Mouse (Mus musculus) gastrocnemius, adult 18-20 months (tissue): ENCODE results near the gene Hap1. TPM values are rescaled to one million over a fixed set of nuclear protein-coding genes. Genes with fewer than 3 reads are reported as not detected.
"Not testable (repeated sequence)": the region's sequence is repeated elsewhere in the genome, so short reads cannot be mapped to it uniquely, and the experiment has no call there.

Experiments used
- DNase-seq: peaks from one replicate; pipeline ENCODE4 v3.0.0; 2021; ENCODE audit warnings: low spot score
- total RNA-seq, 2 experiments: library from RNA; stranded (reverse); gene quantifications; 2 replicates each; pipeline ENCODE4 v1.2.3; 2021

The Hap1 gene
- total RNA-seq, 2 experiments from 2014 or later = 0.26 to 0.53 TPM

DNA sequence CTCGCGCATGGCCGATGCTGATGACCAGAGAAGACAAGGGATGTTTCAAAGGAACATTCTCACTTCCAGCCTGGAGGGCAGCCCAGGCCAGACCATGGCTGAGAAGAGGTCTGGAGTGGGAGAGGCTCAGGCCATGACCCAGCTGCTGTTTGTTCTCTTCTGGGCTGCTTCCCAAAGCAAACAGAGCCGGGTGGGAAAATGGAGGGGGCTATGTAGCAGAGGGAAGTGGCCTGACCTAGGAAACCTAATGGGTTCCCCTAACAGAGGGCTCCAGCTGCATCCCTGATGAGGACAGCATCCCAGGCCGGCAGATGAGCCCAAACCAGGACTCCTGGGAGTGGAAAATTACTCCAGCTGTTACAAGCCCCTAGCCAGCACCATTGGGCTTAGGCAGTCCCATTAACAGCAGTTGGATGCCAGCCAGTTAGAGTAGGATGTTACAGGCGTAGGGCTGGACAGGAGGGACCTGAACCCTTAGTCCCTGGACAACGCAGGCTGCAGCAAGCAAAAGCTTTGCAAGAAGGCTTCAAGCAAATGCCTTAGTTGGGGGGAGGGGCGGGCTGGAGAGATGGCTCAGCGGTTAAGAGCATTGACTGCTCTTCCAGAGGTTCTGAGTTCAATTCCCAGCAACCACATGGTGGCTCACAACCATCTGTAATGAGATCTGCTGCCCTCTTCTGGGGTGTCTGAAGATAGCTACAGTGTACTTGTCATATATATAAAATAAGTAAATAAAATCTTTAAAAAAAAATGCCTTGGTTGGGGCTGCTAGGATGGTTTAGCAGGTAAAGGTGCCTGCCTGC is 35.4 kb upstream of the Hap1 start:
- peak; percentile 86 for DNase-seq

DNA sequence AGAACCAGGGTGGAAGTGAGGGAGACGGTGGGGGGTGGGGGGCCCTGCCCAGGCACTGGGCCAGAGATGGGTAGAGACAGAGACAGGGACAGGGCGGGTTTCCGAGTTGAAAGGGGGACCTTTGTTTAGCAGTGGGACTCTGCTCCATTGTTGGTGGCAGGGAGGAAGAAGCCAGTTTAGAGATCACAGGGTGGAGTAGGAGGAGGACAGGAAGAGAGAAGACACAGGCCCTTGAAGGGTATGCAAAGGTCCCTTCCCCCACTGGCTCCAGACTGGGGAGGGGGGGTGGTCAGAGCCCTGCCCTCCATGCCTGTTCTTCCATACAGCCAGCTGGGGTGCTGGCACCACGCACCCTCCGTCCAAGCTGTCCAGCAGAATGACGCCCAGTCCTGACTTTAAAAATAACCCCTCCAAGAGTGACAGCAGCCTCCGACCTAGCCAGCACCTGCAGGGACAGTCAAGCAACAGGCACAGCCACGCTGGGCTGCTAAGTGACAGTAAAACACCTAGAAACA is 34.1 kb upstream of the Hap1 start:
- peak; percentile 84 for DNase-seq

DNA sequence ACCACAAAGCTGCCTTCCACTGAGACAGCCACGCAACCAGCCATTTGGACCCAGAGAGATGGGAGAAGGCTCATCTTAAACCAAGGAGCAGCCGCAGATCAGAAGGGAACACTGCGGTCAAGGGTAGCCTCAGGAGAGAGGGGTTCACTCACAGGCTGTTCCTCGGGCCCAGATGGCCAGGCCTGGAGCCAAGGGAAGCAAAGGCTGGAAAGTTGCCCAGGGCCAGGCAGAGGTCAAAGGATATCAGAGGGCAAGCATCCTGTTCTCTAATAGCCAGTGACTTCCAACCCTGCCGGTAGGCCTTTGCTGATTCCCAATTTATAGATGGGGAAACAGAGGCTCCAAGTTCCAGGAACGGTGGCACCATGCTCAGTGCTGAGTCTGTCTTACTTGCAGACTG is 32.7 kb upstream of the Hap1 start:
- peak; percentile 88 for DNase-seq

DNA sequence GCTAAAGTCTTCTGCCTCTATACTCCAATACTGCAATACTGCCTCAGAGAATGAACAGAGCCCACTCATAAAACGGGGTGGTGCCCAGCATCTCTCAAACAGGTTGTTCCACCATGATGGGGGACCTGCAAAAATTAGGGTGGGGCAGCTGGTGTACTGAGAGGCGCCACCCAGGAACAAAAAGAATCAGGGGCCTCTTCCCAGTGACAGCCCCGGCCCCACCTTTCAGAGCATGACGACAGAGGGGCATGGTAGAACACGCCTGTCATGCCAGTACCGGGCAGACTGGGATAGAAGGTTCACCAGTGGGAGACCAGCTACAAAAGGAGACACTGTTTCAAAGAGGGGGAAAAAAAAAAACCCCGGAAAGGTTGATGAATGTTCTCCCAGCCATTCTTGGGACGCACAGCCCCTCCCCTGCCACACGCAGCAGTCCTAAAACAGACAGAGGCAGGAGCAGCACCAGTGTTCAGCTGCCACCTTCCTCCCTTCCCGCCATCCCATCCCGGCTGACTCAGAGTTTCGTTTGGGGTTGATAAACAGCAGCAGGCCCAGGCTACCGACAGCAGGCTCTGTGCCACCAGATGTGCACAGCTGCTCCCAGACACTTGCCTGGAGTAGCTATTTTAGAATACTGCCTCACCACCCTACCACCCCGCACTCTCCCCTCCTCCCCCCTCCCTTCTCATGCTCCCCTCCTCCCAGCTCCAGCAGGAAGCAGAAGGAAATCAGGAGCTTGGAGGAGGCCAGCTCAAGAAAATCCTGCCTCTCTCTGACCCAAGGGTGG is 31.9 kb upstream of the Hap1 start:
- peak; percentile 67 for DNase-seq

DNA sequence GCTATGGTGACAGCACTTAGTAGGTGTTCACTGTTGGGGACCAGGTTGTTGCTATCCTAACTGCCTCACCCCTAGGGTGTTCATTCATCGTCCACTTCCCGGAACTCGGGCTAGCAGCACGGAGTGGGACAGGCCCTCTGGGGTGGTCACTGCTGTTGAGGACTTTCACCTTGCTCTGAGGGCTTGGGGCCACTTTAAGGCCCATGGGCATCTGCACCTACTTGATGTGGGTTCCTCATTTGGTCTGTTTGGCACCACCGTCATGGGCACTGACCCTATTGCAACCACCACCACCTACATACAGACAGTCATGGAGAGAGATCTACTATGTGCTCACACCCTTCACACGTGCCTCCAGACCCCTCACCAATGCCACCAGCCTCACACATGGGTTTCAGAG is 31.2 kb upstream of the Hap1 start:
- no peak for DNase-seq

DNA sequence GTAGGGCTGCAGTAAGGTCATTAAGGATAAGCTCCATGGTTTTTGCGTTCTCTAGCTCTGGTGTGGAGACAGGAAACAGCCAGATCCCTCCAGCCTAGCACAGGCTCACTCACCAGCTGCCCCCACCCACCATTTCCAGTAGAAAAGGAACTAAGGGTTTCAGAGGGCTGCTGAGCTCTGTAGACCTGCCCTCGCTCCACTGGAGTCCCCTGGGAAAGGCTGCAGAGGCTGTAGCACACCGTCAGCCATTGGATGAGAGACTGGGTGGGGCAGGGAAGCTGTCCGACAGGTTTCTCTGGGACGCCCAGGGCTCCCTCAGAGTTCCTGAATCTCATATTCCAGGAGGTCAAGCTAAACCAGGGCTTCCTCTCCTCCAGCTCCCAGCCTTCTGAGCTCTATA is 30.7 kb upstream of the Hap1 start:
- DNase-seq = no peak

DNA sequence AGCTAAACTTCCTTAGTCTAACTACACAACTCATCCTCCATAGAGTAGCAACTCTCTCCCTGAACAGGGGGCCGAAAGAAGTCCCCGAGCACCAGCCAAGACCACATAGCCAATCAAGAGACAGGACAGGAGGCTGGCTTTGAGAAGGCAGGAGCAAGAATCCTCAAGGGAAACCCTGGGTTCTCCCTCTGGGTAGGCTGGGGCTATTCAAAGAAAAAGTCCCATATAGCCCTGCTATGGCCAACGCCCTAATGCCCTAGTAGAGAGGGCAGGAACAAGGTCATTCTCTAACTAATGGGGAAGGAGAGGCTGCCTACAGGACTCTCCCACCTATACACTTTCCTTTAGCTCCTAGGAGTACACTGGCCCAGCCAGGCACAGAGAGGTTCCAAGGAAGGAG is 29.1 kb upstream of the Hap1 start:
- DNase-seq = no peak

DNA sequence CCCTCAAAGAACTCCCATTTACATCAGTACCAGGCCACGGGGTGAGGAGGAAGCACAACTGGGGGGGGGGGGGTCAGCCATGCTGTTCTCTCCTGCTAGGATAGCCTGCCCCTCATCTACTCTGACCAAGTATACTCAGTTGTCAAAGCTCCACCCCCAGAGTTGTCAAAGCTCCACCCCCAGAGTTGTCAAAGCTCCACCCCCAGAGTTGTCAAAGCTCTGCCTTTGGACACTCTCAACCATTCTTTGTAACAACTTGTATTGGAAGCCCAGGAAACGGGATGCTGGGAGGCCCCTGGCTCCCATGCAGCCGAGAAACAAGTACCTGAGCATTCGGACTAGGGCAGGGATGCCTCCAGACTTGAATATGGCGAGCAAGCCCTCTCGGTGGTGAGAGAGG is 26.8 kb upstream of the Hap1 start:
- no peak for DNase-seq

DNA sequence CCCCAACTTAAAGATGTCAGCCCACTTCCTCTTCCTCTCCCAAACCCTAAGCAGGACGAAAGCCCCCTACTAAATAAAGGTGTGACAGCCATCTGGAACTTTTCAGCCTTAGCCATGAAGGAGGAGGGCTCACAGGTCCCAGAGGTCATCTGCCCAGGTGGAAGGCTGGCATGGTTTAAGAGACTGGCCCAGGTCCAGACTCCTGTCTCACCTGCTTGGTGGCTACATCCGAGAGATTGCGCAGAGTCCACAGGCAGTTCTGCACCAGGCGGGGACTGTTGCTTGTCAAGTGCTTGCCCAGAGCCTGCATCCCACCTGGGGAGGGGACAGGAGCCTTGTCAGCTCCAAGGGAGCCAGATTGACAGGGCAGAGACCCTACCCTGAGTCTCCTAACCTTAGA is 23.4 kb upstream of the Hap1 start:
- DNase-seq = no peak

DNA sequence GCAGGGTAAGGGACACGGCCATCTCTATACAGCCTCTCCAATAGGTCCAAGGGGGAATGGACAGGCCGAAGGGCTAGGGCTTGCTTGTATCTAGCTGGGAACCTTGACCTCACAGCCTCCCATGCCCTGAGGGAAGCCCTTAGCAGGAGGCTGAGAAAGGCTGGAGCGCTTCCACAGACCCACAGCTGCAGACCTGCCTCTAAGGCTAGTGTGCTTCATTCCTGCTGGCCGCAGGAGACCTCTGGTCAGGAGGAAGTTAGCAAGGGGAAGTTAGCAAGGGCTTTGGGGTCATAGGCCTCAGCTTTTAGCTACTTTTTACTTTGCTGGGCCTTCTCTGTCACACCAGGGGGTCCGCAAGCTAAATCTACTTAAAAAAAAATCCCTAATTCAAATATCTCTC is 22.5 kb upstream of the Hap1 start:
- DNase-seq = no peak

DNA sequence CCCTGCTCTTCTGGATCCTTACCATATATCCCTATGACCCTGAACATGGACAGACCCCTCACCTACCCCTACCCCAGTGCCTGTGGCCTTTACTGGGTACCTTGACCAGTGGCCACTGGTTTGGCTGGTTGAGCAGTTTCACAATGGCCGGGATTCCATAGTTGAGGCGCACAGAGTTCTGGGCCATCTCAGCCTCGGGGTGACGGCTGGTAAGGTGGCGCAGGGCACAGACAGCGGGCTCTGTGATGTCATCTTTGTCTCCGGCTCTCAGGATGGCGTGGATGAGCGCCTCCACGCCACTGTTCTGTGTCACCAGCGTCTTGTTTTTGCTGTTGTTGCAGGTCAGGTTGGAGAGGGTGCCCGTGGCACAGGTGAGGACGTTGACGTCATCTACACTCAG is 22.1 kb upstream of the Hap1 start:
- no peak for DNase-seq

DNA sequence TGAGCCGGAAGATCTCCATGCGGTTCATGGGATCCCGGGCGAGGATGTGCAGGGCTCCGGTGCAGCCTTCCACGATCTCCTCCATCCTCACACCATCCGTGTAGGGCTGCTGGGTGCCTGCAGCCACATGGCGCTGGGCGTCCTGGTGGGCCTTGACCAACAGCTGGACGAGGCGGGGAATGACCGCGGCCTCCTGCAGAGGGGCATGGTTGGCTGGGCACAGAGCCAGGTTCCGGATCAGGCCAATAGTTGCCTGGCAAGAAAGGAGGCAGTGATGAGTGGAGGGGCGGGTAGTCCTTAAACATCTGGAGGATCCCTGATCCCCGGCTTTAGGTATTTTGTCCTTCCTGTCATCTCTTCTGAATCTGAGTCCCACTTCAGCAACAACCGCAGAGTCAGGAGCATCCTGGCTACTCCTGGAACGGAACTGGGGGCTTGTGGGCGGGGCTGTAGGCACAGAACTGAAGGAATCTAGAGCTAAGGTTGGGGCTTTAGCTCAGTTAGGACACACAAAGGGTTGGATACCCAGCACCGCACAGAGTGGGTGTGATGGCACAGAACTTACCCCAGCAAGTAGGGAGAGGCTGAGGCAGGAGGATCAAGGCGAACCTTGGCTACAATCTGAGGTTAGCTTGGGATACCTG is 20.9 kb upstream of the Hap1 start:
- DNase-seq = no peak

DNA sequence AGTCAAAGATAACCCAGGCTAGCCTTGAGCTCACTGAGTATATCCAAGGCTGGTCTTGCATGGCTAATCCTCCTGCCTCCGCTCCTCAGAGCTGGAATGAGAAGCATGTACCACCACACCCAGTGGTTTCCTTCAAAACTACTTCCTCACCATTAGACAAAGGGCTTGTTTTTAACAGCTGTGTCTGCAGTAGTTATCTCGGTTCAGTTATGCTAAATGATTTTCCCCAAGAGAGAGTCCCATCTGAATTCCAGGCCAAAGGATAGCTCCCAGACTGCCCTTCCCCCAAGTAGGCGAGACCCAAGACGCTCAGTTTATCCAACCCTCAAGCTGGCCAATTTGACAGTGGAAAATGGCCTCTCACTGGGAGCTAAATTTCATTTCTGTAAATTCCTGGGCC is 20.1 kb upstream of the Hap1 start:
- no peak for DNase-seq

DNA sequence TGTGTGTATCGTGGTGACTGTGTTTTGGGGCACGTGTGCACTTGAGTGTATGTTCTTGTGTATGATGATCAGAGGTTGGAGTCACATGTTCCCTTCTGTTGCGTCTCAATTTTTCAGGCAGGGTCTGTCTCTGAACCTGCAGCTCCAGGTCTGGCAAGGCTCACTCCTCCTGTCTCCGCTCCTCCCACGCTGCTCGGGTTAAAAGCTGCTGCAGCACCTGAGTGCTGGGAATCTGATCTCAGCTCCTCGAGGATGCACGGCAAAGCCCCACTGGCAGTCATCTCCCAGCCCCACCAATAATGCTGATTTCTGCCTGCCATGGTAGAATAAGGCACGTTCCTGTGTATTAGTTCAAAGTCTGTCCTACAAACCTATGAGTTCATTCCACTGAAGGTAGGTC is 19.2 kb upstream of the Hap1 start:
- DNase-seq = no peak

DNA sequence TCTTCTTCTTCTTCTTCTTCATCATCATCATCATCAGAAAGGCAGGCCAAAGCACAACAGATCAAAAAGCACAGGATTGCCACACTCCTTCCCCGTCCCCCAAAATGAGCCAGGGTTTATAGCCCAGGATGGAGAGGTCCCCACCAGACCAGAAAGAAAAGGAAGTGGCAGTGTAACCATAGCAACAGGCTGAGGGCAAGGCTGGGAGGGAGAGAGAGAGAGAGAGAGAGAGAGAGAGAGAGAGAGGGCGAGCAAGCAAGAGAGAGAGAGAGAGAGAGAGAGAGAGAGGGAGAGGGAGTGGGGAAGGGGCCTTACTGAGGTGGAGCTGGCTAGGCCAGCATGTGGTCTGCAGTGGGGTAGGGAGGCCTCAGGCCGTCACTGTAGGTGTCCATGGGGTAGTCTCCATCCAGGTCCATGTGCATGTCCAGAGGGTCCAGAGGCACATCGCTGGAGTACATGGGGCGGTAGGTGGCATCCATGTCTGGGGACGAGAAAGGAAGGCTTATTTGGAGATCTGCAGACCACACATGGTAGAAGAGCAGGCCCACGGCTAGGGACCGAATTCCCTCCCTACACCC is 16.1 kb upstream of the Hap1 start:
- no peak for DNase-seq

DNA sequence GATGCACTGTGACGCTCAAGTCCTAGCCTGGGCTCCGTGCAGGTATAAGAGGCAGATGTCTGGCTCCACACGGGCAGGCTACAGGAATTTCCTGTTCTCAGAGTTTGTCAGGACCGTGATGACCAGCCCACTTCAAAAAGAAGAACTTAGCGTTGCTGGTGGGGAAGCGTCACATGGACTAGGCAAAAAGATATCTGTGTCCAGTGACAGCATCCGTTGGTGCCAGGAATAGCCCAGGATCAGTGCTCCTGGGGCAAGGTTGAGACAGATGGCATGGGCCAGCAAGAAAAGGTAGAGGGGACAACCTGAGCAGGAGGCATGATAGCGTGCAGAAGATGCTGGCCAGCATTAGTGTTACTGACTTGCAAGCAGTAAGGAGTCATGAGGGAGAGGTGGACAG is 13.9 kb upstream of the Hap1 start:
- no peak for DNase-seq

DNA sequence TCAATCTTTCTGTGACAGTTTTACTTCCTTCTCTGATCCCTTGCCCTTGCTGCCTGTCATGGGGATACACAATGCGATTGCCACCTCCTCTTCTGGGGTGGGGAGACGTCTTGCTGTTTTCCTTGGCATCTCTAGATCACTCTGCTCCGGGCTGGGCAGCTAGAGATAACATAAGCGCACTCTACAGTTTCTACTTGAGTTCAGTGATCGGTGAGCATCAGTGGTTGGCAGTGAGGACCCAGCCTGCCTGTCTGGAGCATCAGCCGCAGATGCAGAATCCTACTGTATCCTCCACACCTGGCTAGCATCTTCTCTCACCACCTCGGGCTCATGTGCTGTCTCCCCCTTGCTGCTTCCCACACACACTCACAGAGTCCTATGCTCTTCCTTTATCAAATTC is 13.2 kb upstream of the Hap1 start:
- no peak for DNase-seq

DNA sequence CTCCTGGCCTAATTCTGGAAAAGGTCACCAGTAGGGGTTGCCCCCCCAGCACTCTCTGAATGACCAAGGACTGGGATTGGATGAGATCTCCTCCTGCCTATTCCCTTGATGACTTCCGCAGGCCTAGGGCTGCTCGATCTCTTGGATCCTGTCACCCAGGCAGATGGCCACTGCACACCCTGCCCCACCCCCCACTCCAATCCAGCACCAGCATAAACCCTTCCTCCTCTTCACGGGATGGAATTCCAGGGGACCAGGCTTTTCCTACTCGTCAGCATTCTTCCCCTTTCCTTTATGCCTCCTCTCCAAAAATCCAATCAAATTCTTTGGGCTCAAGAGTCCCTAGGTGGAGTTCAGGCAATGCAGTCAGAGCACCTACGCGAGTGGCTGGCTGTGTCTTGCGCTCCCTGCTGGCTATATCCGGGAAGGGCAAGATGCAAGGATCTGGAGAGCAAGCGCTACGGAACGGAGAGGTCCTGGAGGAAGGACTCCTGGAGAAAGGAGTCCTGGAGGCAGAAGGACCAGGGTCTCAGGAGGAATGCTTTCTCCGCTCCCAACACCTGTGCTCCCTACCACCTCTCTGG is 7.1 kb upstream of the Hap1 start:
- DNase-seq = peak; percentile 68

DNA sequence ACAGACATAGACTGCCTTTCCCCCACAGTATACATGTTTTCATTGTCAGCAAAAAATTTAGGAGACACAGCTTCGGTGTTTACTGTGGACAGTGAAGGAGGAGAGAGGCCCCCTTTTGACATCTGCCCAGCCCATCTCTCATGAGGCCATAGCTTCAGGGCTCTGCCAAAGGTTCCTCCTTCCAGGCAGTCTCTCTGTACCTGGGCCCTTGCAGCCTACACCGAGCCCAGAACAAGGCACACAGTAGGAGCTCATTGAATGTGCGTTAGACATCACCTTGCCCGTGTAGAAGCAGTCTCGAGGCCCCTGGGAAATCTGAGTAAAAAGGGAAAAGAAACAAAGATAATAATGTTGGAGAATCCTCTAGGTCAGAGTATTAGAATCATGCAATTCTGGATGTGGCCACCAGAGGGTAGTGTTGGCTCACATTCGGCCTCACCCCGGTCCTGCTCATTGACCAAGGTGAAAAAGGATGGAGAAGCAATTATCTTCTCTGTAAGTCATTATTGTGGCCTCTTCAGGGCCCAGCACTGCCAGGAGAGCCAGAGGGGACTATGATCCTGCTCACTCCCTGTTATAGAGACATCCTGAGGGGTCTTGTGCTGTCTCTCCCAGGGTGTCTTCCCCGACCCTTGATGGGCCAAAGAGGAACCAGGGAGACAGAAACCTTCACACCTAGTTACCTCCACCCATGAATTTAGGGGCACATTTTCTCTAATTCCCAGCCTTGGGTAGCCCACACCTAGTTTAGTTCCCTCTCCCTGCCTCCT is 6.5 kb upstream of the Hap1 start:
- DNase-seq = peak; percentile 82

DNA sequence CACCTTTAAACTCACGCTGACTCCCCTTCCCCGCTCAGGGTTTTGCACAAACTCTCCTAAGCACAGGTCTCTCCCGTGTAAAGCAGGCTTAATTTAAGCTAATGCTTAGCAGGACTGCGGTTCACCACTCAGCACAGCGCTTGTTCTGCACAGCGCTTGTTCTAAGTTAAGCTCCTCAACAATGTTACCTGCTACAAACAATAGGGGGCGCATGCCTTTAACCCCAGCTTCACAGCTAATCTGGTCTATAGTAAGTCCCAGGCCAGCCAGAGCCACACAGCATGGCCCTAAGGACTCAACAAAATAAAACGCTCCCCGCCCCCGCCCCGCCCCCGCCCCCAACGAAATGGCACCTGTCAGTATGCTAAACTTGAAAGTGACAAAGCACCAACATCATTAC is 5.1 kb upstream of the Hap1 start:
- not testable (repeated sequence) for DNase-seq

DNA sequence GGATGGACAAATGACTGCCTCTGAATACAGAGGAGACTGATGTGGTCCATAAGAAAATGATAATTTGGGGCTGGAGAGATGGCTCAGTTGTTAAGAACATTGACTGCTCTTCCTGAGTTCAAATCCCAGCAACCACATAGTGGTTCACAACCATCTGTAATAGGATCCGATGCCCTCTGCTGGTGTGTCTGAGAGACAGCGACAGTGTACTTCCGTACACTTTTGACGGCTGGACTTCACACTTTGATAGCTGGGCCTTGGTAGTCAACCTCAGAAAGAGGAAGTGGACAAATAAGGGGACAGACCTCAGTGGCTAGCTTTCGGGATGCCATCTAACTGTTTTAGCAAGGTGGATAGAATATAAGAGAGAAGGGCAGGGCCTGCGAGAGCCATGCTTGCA is 4.2 kb upstream of the Hap1 start:
- DNase-seq = no peak
